Mouse (Mus musculus) cerebellum, adult 9-11 months (tissue): ENCODE results near the gene Smad5.

Experiments
- DNase-seq: peaks from one replicate; pipeline ENCODE4 v3.0.0; 2022

Smad5 gene

GRCm38 (mm10) chr13:56703222-56703870 lies 536 bp downstream of the Smad5 start:
- peak; percentile 80 for DNase-seq

- peak; percentile 48 for DNase-seq
These were observed 1.1 kb downstream of the Smad5 start for GRCm38 (mm10) chr13:56703871-56704321.

GRCm38 (mm10) chr13:56704596-56704995 lies 1.8 kb downstream of the Smad5 start:
- no peak for DNase-seq

GRCm38 (mm10) chr13:56707111-56707510 lies 4.3 kb downstream of the Smad5 start:
- no peak for DNase-seq

- no peak for DNase-seq
These were observed 4.8 kb downstream of the Smad5 start for GRCm38 (mm10) chr13:56707606-56708005.

GRCm38 (mm10) chr13:56710620-56711019 lies 7.8 kb downstream of the Smad5 start:
- no peak for DNase-seq

GRCm38 (mm10) chr13:56712221-56712620 lies 9.4 kb downstream of the Smad5 start:
- DNase-seq = no peak

- DNase-seq = no peak
These were observed 23.7 kb downstream of the Smad5 start for GRCm38 (mm10) chr13:56726551-56726950.

- no peak for DNase-seq
These were observed 26.2 kb downstream of the Smad5 start for GRCm38 (mm10) chr13:56729046-56729445.

- no peak for DNase-seq
These were observed 31.8 kb downstream of the Smad5 start for GRCm38 (mm10) chr13:56734617-56735016.

- DNase-seq = no peak
These were observed 32.5 kb downstream of the Smad5 start for GRCm38 (mm10) chr13:56735212-56735875.

GRCm38 (mm10) chr13:56739556-56739955 lies 36.7 kb downstream of the Smad5 start:
- no peak for DNase-seq

- no peak for DNase-seq
These were observed 37.7 kb downstream of the Smad5 start for GRCm38 (mm10) chr13:56740496-56740895.

- DNase-seq = no peak
These were observed 38.9 kb downstream of the Smad5 start for GRCm38 (mm10) chr13:56741691-56742090.

- DNase-seq = no peak
These were observed 39.6 kb downstream of the Smad5 start for GRCm38 (mm10) chr13:56742325-56742901.

- no peak for DNase-seq
These were observed 44.1 kb downstream of the Smad5 start for GRCm38 (mm10) chr13:56746739-56747532.

- DNase-seq = no peak
These were observed 44.7 kb downstream of the Smad5 start for GRCm38 (mm10) chr13:56747554-56747953.

GRCm38 (mm10) chr13:56749377-56749776 lies 46.6 kb downstream of the Smad5 start:
- no peak for DNase-seq

- DNase-seq = no peak
These were observed 49.0 kb downstream of the Smad5 start for GRCm38 (mm10) chr13:56751774-56752173.

- no peak for DNase-seq
These were observed 49.8 kb downstream of the Smad5 start for GRCm38 (mm10) chr13:56752474-56753191.

- no peak for DNase-seq
These were observed 50.6 kb downstream of the Smad5 start, which contains the start of gene Gm45623 for GRCm38 (mm10) chr13:56753192-56753951. Gene Gm45623, minus strand, starts transcription at chr13:56753827.

- DNase-seq = no peak
These were observed 53.1 kb downstream of the Smad5 start for GRCm38 (mm10) chr13:56755871-56756270.
